Mouse (Mus musculus) cerebellum, adult 11 months (tissue): ENCODE results near the gene Agap1.
A peak's percentile ranks its signal among the peaks of the same experiment; 100 is the strongest.

Source experiments
- DNase-seq: peaks from one replicate; pipeline ENCODE4 v3.0.0; 2022

Agap1 gene

GRCm38 (mm10) chr1:89581766-89582125 lies 127.1 kb downstream of the Agap1 start:
- DNase-seq = no peak

GRCm38 (mm10) chr1:89583369-89583768 lies 128.8 kb downstream of the Agap1 start:
- no peak for DNase-seq

- DNase-seq = no peak
These were observed 132.5 kb downstream of the Agap1 start for GRCm38 (mm10) chr1:89586991-89587683.

- no peak for DNase-seq
These were observed 133.5 kb downstream of the Agap1 start for GRCm38 (mm10) chr1:89588154-89588553.

GRCm38 (mm10) chr1:89590994-89591393 lies 136.4 kb downstream of the Agap1 start:
- no peak for DNase-seq

GRCm38 (mm10) chr1:89593219-89593618 lies 138.6 kb downstream of the Agap1 start:
- no peak for DNase-seq

- no peak for DNase-seq
These were observed 140.4 kb downstream of the Agap1 start for GRCm38 (mm10) chr1:89594999-89595398.

- DNase-seq = no peak
These were observed 140.8 kb downstream of the Agap1 start for GRCm38 (mm10) chr1:89595421-89595820.

GRCm38 (mm10) chr1:89596223-89596622 lies 141.6 kb downstream of the Agap1 start:
- no peak for DNase-seq

GRCm38 (mm10) chr1:89598906-89599305 lies 144.3 kb downstream of the Agap1 start:
- no peak for DNase-seq

GRCm38 (mm10) chr1:89599983-89600741 lies 145.6 kb downstream of the Agap1 start:
- no peak for DNase-seq

GRCm38 (mm10) chr1:89601349-89601748 lies 146.7 kb downstream of the Agap1 start:
- no peak for DNase-seq

- no peak for DNase-seq
These were observed 148.3 kb downstream of the Agap1 start for GRCm38 (mm10) chr1:89602879-89603278.

- DNase-seq = peak; percentile 73
These were observed 152.0 kb downstream of the Agap1 start for GRCm38 (mm10) chr1:89606612-89607011.

GRCm38 (mm10) chr1:89608766-89609165 lies 154.2 kb downstream of the Agap1 start:
- no peak for DNase-seq

GRCm38 (mm10) chr1:89609964-89610363 lies 155.4 kb downstream of the Agap1 start:
- no peak for DNase-seq

GRCm38 (mm10) chr1:89611521-89611920 lies 156.9 kb downstream of the Agap1 start:
- no peak for DNase-seq

- no peak for DNase-seq
These were observed 158.7 kb downstream of the Agap1 start for GRCm38 (mm10) chr1:89613234-89613870.

GRCm38 (mm10) chr1:89616556-89616955 lies 161.9 kb downstream of the Agap1 start:
- DNase-seq = no peak

GRCm38 (mm10) chr1:89617336-89617735 lies 162.7 kb downstream of the Agap1 start:
- DNase-seq = no peak

- DNase-seq = no peak
These were observed 165.4 kb downstream of the Agap1 start for GRCm38 (mm10) chr1:89619963-89620362.

- no peak for DNase-seq
These were observed 166.6 kb downstream of the Agap1 start for GRCm38 (mm10) chr1:89621014-89621791.

- peak; percentile 84 for DNase-seq
These were observed 167.3 kb downstream of the Agap1 start for GRCm38 (mm10) chr1:89621952-89622351.
